Comparison of ENCODE assay signal across 18 mouse cellular contexts in genomic region chr12:9237538-9237937, GRCm38 (mm10).
DNase-seq lines count a peak whose midpoint lies in the region; ATAC-seq and TF ChIP-seq lines count a peak whose summit lies in the region.
"Had no signal": no experiment of that assay in that cellular context is flagged by ENCODE, and none has a peak within 500 bp of the region (broad histone marks: within the 10 kb centered on the region; RNA-seq: fewer than 3 reads in every experiment).

No protein-coding gene starts in this region.

- TF ChIP-seq POLR2A in limb, embryonic 14.5 days (IDR thresholded peaks at IDR 0.05; ENCODE audit: borderline replicate concordance, extremely low read depth, insufficient read depth, insufficient read length), result no peak

- no peak for TF ChIP-seq CTCF in heart, postnatal 0 days (IDR thresholded peaks at IDR 0.05; ENCODE audit: low read depth)

- no peaks in the 10 kb centered on the region for H3K9me3 ChIP-seq in heart, embryonic 10.5 days
- H3K9me3 ChIP-seq in heart, postnatal 0 days (replicated peaks; ENCODE audit: control insufficient read depth, low read length), result no peaks in the 10 kb centered on the region
- no peaks in the 10 kb centered on the region for H3K9me3 ChIP-seq in limb, embryonic 14.5 days (ENCODE audit: control insufficient read depth, low read length)
- H3K9me3 ChIP-seq: liver, embryonic 12.5 days; neural tube, embryonic 13.5 days had no signal

- peak; percentile 22 to 58 for DNase-seq in heart, adult 18-20 months
- DNase-seq in heart, embryonic 10.5 days (ENCODE audit: low spot score), result no peak
- DNase-seq in heart, postnatal 0 days (ENCODE audit: low spot score), result peak; percentile 52
- DNase-seq in limb, embryonic 14.5 days (ENCODE audit: low spot score), result peak; percentile 51
- peak; percentile 43 for DNase-seq in lung, postnatal 36 days
- no peak for DNase-seq in Muller cell, postnatal 12 days (ENCODE audit: inconsistent ontology term)
- DNase-seq in left cerebral cortex, adult 9 months (ENCODE audit: low spot score in 2 of 2), result no peak
- DNase-seq: adrenal gland, postnatal 10 days; cerebellum, adult 2 months; kidney, adult 2 months; kidney, postnatal 36 days; layer of hippocampus, adult 9-11 months; right cerebral cortex, postnatal 14 days had no signal

- no peak for TF ChIP-seq EP300 in heart, postnatal 0 days (IDR thresholded peaks at IDR 0.05; ENCODE audit: low read depth)

- no peak overlapping the region for H3K9ac ChIP-seq in heart, postnatal 0 days (replicated peaks; ENCODE audit: low read depth, low read length)
- H3K9ac ChIP-seq in limb, embryonic 14.5 days (ENCODE audit: low read depth, low read length, severe bottlenecking), result no peak overlapping the region
- H3K9ac ChIP-seq: liver, embryonic 12.5 days; neural tube, embryonic 13.5 days had no signal

- ATAC-seq in heart, postnatal 0 days (ENCODE audit: insufficient read depth, low read depth), result peak; percentile 87
- peak; percentile 37; the same call in 1 of the 2 replicates for ATAC-seq in limb, embryonic 14.5 days (ENCODE audit: low FRiP score, low read depth)
- ATAC-seq in monocyte, adult 5-6 weeks (replicated peaks; ENCODE audit: insufficient number of reproducible peaks, low FRiP score, low TSS enrichment, poor library complexity, severe bottlenecking), result no peak
- ATAC-seq: liver, embryonic 12.5 days had no signal

- H3K4me1 ChIP-seq in heart, embryonic 10.5 days, result no peaks in the 10 kb centered on the region
- H3K4me1 ChIP-seq in heart, postnatal 0 days (ENCODE audit: control insufficient read depth, insufficient read depth), result peaks cover 13% of the 10 kb centered on the region; the same call in 1 of the 2 replicates
- peaks cover 12% of the 10 kb centered on the region; the same call in 1 of the 2 replicates for H3K4me1 ChIP-seq in limb, embryonic 14.5 days (ENCODE audit: control insufficient read depth, insufficient read depth, low read length)
- H3K4me1 ChIP-seq: liver, embryonic 12.5 days; neural tube, embryonic 13.5 days had no signal

- H3K4me2 ChIP-seq in heart, postnatal 0 days (ENCODE audit: low read depth, low read length), result no peak overlapping the region
- no peak overlapping the region for H3K4me2 ChIP-seq in limb, embryonic 14.5 days (replicated peaks; ENCODE audit: low read depth, low read length, severe bottlenecking)
- H3K4me2 ChIP-seq: liver, embryonic 12.5 days; midbrain, embryonic 11.5 days; neural tube, embryonic 13.5 days had no signal

- H3K4me3 ChIP-seq in heart, embryonic 10.5 days, result no peak overlapping the region
- no peak overlapping the region for H3K4me3 ChIP-seq in heart, postnatal 0 days (ENCODE audit: low read depth, low read length)
- no peak overlapping the region for H3K4me3 ChIP-seq in limb, embryonic 14.5 days (replicated peaks; ENCODE audit: low read length)
- H3K4me3 ChIP-seq: liver, embryonic 12.5 days; neural tube, embryonic 13.5 days had no signal

- no peaks in the 10 kb centered on the region for H3K36me3 ChIP-seq in heart, embryonic 10.5 days
- no peaks in the 10 kb centered on the region for H3K36me3 ChIP-seq in heart, postnatal 0 days (replicated peaks; ENCODE audit: control insufficient read depth, insufficient read depth, low read length)
- H3K36me3 ChIP-seq in limb, embryonic 14.5 days (ENCODE audit: control insufficient read depth, insufficient read depth, low read length), result no peaks in the 10 kb centered on the region
- H3K36me3 ChIP-seq: liver, embryonic 12.5 days; neural tube, embryonic 13.5 days had no signal

- 58% methylated on average over 6 of the region's 6 CpGs for WGBS in heart, embryonic 10.5 days
- 20% methylated on average over 6 of the region's 6 CpGs for WGBS in heart, postnatal 0 days
- WGBS in limb, embryonic 14.5 days, result 20% methylated on average over 6 of the region's 6 CpGs

- H3K27me3 ChIP-seq in heart, embryonic 10.5 days (ENCODE audit: insufficient read depth, poor library complexity, severe bottlenecking), result no peaks in the 10 kb centered on the region
- no peaks in the 10 kb centered on the region for H3K27me3 ChIP-seq in heart, postnatal 0 days (ENCODE audit: control insufficient read depth, insufficient read depth, low read length)
- no peaks in the 10 kb centered on the region for H3K27me3 ChIP-seq in limb, embryonic 14.5 days (ENCODE audit: control insufficient read depth, insufficient read depth, low read length)
- H3K27me3 ChIP-seq: liver, embryonic 12.5 days; neural tube, embryonic 13.5 days had no signal

- no peak overlapping the region for H3K27ac ChIP-seq in heart, embryonic 10.5 days
- peak overlapping the region; percentile 25; the same call in 1 of the 2 replicates for H3K27ac ChIP-seq in heart, postnatal 0 days (ENCODE audit: low read depth)
- H3K27ac ChIP-seq in limb, embryonic 14.5 days (replicated peaks; ENCODE audit: low read depth, low read length), result no peak overlapping the region
- H3K27ac ChIP-seq: liver, embryonic 12.5 days; macrophage; neural tube, embryonic 13.5 days had no signal

Comparison
In these comparisons a context has a peak if more than half of its experiments do, and no peak if none do; other contexts are left out.
1. DNase-seq: peak in heart, adult 18-20 months (2 of 2), heart, postnatal 0 days (single experiment), limb, embryonic 14.5 days (single experiment) and lung, postnatal 36 days (single experiment); none in heart, embryonic 10.5 days (single experiment), Muller cell, postnatal 12 days (single experiment) and left cerebral cortex, adult 9 months (0 of 2).